Mouse (Mus musculus) forebrain, embryonic 11.5 days (tissue): ENCODE results near the gene Tmbim1. TPM values are rescaled to one million over a fixed set of nuclear protein-coding genes. Genes with fewer than 3 reads are reported as not detected.

Source experiments
- ATAC-seq: fragments of 200-750 bp; cut with Nextera tagmentation; replicated peaks from 2 replicates; pipeline ENCODE4 v1.8.0; 2017; ENCODE audit warnings: moderate TSS enrichment; ENCODE audit not compliant: low FRiP score
- DNase-seq: peaks from one replicate; pipeline ENCODE4 v3.0.0-alpha.2; 2017; ENCODE audit warnings: low spot score
- H3K27ac ChIP-seq: fragments of 300-500 bp; sonication (generic); 2 replicates; pipeline ENCODE4 v1.5.1; 2014; ENCODE audit warnings: low read depth, low read length
- H3K27me3 ChIP-seq: fragments of 300-500 bp; sonication (generic); 2 replicates; pipeline ENCODE4 v1.6.1; 2014; ENCODE audit warnings: mild to moderate bottlenecking, low read length, mixed read lengths; ENCODE audit not compliant: control insufficient read depth, insufficient read depth
- H3K36me3 ChIP-seq: fragments of 300-500 bp; sonication (generic); 2 replicates; pipeline ENCODE4 v1.6.1; 2014; ENCODE audit warnings: mild to moderate bottlenecking, low read length, moderate library complexity, mixed read lengths; ENCODE audit not compliant: control insufficient read depth, insufficient read depth
- H3K4me1 ChIP-seq: fragments of 300-500 bp; sonication (generic); replicated peaks from 2 replicates; pipeline ENCODE4 v1.6.1; 2014; ENCODE audit warnings: low read length, mixed read lengths; ENCODE audit not compliant: control insufficient read depth, insufficient read depth
- H3K4me2 ChIP-seq: fragments of 300-500 bp; sonication (generic); 2 replicates; pipeline ENCODE4 v1.6.1; 2014; ENCODE audit warnings: low read depth, mild to moderate bottlenecking, low read length, moderate library complexity, mixed read lengths; ENCODE audit not compliant: severe bottlenecking
- H3K4me3 ChIP-seq: fragments of 300-500 bp; sonication (generic); 2 replicates; pipeline ENCODE4 v1.5.1; 2014; ENCODE audit warnings: low read depth, low read length
- H3K9ac ChIP-seq: fragments of 300-500 bp; sonication (generic); 2 replicates; pipeline ENCODE4 v1.6.1; 2014; ENCODE audit warnings: low read length
- H3K9me3 ChIP-seq: fragments of 300-500 bp; sonication (generic); 2 replicates; pipeline ENCODE4 v1.6.1; 2016; ENCODE audit warnings: low read length, mixed read lengths; ENCODE audit not compliant: control insufficient read depth
- WGBS: fragments of 180-500 bp; shearing (Covaris S2); extraction: QIAGEN DNeasy Blood & Tissue Kit; methylation state at CpG from one replicate; pipeline ENCODE4 v1.1.7; 2014; 5-methylcytosine and 5-hydroxymethylcytosine counted together
- polyA plus RNA-seq: library from polyadenylated mRNA; unstranded; fragments of >200 nt; fragmentation: Nextera tagmentation; extraction: Ambion mirVana; gene quantifications from 2 replicates; pipeline ENCODE4 v1.2.1, GENCODE M21; 2014

Tmbim1 gene
- polyA plus RNA-seq, 1 experiment from 2014 or later, result 6.9 TPM

GRCm38 (mm10) chr1:74314796-74315195 is 9.4 kb upstream of the Tmbim1 start:
- no peaks in the 10 kb centered on the region for H3K4me1 ChIP-seq
- 91% methylated on average over 3 of the region's 3 CpGs for WGBS
- H3K9me3 ChIP-seq, result no peaks in the 10 kb centered on the region
- H3K27me3 ChIP-seq, result no peaks in the 10 kb centered on the region
- no peak overlapping the region for H3K9ac ChIP-seq
- H3K4me2 ChIP-seq, result no peak overlapping the region
- no peaks in the 10 kb centered on the region for H3K36me3 ChIP-seq
- H3K4me3 ChIP-seq, result no peak overlapping the region
- no peak overlapping the region for H3K27ac ChIP-seq
- DNase-seq (no peak), ATAC-seq (no peak)

- no peak overlapping the region for H3K9ac ChIP-seq
- no peaks in the 10 kb centered on the region for H3K36me3 ChIP-seq
- DNase-seq (no peak), ATAC-seq (no peak)
- H3K4me2 ChIP-seq, result no peak overlapping the region
- H3K4me3 ChIP-seq, result no peak overlapping the region
- no peak overlapping the region for H3K27ac ChIP-seq
- no peaks in the 10 kb centered on the region for H3K4me1 ChIP-seq
- 6% methylated on average over 3 of the region's 3 CpGs for WGBS
- H3K9me3 ChIP-seq, result no peaks in the 10 kb centered on the region
- H3K27me3 ChIP-seq, result no peaks in the 10 kb centered on the region
Observed at GRCm38 (mm10) chr1:74313049-74313692, 7.7 kb upstream of the Tmbim1 start.

- H3K4me3 ChIP-seq, result no peak overlapping the region
- no peak overlapping the region for H3K4me2 ChIP-seq
- no peaks in the 10 kb centered on the region for H3K4me1 ChIP-seq
- no peaks in the 10 kb centered on the region for H3K27me3 ChIP-seq
- H3K9me3 ChIP-seq, result no peaks in the 10 kb centered on the region
- no peak overlapping the region for H3K27ac ChIP-seq
- WGBS, result 70% methylated on average over 3 of the region's 3 CpGs
- DNase-seq (no peak), ATAC-seq (no peak)
- no peaks in the 10 kb centered on the region for H3K36me3 ChIP-seq
- no peak overlapping the region for H3K9ac ChIP-seq
Observed at GRCm38 (mm10) chr1:74309767-74310166, 4.3 kb upstream of the Tmbim1 start.

DNA sequence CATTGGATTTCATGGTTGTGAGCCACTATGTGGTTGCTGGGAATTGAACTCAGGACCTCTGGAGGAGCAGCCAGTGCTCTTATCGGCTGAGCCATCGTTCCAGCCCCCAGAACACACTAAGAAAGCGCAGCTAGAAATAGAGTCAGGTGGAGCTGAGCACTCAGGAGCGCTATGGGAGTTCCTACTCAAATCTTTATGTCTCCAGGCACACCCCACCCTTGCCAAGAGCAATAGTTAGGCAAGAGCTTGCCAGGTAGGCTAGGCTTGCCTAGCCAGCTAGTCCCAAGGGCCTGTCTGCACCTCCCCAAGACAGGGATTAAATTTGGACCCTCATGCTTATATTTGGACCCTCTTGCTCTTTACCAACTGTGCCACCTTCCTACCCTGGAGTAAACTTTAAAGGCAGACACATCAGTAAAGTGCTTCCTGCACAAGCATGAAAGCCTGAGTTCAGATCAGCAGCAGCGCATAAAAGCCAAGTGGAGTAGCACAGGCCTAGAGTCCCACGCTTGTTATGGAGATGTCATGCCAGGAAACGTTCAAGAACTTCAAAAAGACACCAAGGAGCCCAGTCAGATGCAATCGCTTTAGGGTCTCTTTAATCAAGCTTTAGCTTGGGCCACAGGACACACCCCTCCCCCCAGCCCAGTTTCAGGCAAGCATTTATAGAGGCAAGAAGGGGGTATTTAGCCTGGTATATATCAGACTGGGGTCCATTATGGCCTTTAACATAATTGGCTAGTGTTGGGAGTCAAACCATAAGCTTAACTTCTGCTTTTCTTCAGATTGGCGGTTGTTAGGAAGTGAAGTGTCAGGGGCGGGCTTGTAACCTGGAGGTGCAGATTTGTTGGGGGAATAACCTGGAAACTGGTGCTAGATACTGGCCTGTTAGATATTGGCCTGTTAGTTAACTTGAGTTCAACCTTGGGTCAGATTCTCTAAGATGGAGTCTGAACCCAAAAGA is 2.9 kb upstream of the Tmbim1 start:
- no peak for DNase-seq
- ATAC-seq, result no peak
- H3K9ac ChIP-seq, result no peak overlapping the region
- no peaks in the 10 kb centered on the region for H3K36me3 ChIP-seq
- no peak overlapping the region for H3K4me2 ChIP-seq
- WGBS, result 79% methylated on average over 10 of the region's 10 CpGs
- no peak overlapping the region for H3K4me3 ChIP-seq
- no peaks in the 10 kb centered on the region; the same call in 1 of the 2 replicates for H3K4me1 ChIP-seq
- 0 out of 2 replicates have a peak, but pooled peaks cover 2% of the 10 kb centered on the region for H3K27me3 ChIP-seq
- no peaks in the 10 kb centered on the region for H3K9me3 ChIP-seq
- no peak overlapping the region for H3K27ac ChIP-seq

DNA sequence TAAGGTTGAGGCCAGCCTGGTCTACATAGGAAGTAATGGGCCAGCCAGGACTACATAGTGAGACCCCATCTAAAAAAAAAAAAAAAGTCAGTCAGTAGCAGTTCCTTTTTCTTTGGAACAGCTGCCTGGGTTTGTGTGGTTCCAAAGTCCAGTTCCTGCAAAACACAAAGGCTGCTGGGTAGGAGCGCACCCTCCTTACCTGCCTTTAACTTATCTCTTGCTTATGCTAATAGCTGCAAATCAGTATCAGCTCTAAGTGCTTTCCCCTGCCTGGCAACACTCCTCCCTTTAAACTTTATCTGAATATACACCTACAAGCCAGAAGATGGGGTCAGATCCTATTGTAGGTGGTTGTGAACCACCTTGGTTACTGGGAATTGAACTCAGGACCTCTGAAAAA is 1.7 kb upstream of the Tmbim1 start:
- Histone ChIP-seq H3K27ac (no peak overlapping the region), H3K4me3 (no peak overlapping the region), H3K27me3 (0 out of 2 replicates have a peak, but pooled peaks cover 2% of the 10 kb centered on the region), H3K36me3 (no peaks in the 10 kb centered on the region), H3K4me1 (no peaks in the 10 kb centered on the region; the same call in 1 of the 2 replicates), H3K4me2 (no peak overlapping the region), H3K9ac (no peak overlapping the region), H3K9me3 (no peaks in the 10 kb centered on the region)
- no peak for ATAC-seq
- DNase-seq, result no peak
- 88% methylated on average over 1 of the region's 1 CpGs for WGBS

DNA sequence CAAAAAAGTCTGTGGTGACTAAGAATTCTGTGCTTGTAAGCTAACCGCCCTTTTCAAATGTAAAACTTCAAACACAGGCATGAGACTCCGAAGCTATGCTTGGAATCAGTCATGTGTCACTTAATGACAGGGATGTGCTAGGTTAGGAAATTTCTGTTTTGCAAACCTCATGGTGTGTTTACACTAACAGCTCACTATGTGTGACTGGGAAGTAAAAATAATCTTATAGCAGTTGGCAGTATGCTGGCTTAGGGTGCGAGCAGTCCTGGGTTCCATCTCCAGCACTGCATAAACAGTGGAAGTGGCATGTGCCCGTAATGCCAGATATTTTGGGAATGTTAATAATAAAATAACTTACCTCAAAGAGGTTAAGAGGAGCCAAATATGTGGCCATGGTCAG is 476 bp downstream of the Tmbim1 start:
- Histone ChIP-seq H3K27ac (no peak overlapping the region), H3K4me3 (no peak overlapping the region), H3K36me3 (no peaks in the 10 kb centered on the region), H3K27me3 (0 out of 2 replicates have a peak, but pooled peaks cover 2% of the 10 kb centered on the region), H3K4me2 (no peak overlapping the region), H3K9me3 (no peaks in the 10 kb centered on the region), H3K4me1 (no peaks in the 10 kb centered on the region; the same call in 1 of the 2 replicates), H3K9ac (no peak overlapping the region)
- DNase-seq (no peak), ATAC-seq (no peak)
- WGBS, result 86% methylated on average over 4 of the region's 4 CpGs

DNA sequence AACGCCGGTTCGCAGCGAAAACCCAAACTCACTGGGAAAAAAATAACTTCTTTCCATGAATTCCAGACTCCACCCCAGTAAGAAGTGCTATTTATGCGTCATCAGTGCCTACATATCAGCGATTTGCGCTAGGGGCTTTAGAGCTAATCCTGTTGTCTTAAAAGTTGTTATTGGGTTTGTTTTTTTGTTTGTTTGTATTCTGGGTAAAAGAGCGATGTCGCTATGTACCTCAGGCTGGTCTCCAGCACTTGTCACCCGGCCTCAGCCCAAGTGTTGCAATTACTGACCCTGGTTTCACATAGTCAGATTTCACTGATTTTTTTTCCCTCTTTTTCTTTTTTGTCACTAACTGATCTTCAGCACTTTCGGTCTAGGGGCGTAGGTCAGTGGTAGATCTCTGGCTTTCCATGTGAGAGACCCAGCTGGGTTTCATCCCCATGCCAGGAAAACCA is 1.1 kb downstream of the Tmbim1 start:
- Histone ChIP-seq H3K9me3 (no peaks in the 10 kb centered on the region), H3K4me3 (peak overlapping the region; percentile 47), H3K4me1 (no peaks in the 10 kb centered on the region; the same call in 1 of the 2 replicates), H3K4me2 (peak overlapping the region; percentile 93), H3K9ac (peak overlapping the region; percentile 59), H3K27me3 (0 out of 2 replicates have a peak, but pooled peaks cover 2% of the 10 kb centered on the region), H3K36me3 (no peaks in the 10 kb centered on the region), H3K27ac (no peak overlapping the region)
- DNase-seq (no peak), ATAC-seq (no peak)
- 8% methylated on average over 12 of the region's 12 CpGs for WGBS

DNA sequence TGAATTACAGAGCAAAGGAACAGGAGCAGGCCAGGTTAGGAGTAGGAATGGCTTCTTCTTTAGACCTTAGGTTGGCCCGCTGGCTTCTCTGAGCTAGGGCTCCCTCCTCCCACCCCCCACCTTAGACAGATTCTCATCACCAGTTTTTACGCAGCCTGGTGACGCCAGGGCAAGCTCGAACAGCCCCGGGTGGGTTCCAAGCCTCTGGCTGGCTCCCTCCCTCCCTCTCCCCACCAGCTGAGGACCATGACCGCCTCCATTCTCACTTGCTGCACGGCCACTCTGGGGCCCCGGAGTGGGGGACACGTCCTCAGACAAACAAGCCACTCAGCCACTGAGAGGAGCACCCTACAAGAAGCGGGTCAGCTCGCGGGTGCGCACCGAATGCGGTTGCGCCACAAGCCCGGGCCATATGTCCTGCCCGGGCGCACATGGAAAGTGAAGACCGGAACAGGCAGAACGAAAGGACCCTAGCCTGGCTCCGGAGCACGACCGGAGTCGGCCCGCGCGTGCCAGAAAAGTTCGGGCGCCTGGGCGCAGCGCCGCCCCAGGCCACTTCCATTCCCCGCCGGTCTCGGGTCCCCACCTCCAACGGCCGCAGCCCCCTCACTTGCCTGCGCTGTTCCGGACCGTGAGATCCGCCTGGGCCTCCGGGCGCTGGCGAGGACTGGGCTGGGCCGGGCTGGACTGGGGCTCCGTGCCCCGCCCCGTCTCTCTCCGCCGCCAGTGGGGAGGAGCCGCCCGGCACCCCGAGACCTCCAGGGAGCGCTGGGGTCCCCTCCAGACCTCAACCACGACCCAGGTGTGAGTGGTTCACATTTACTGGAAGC is 1.7 kb downstream of the Tmbim1 start:
- peak overlapping the region; percentile 47 for H3K4me3 ChIP-seq
- no peaks in the 10 kb centered on the region for H3K36me3 ChIP-seq
- ATAC-seq (peak; percentile 70), DNase-seq (peak; percentile 77)
- no peaks in the 10 kb centered on the region; the same call in 1 of the 2 replicates for H3K4me1 ChIP-seq
- 1% methylated on average over 56 of the region's 56 CpGs for whole genome bisulfite sequencing
- H3K9me3 ChIP-seq, result no peaks in the 10 kb centered on the region
- no peak overlapping the region for H3K27ac ChIP-seq
- peak overlapping the region; percentile 59 for H3K9ac ChIP-seq
- H3K4me2 ChIP-seq, result peak overlapping the region; percentile 93
- H3K27me3 ChIP-seq, result 0 out of 2 replicates have a peak, but pooled peaks cover 2% of the 10 kb centered on the region
